Mouse (Mus musculus) embryonic fibroblast, embryonic 13.5 days (primary cell): Measurements from ENCODE around the gene Arhgap20.

Experiments used
- CTCF ChIP-seq: IDR thresholded peaks from 2 replicates; pipeline ENCODE4 v1.5.1; 2011; ENCODE audit warnings: mild to moderate bottlenecking, control low read depth, low read length, moderate library complexity, borderline replicate concordance; ENCODE audit not compliant: insufficient read depth
- POLR2A ChIP-seq: IDR thresholded peaks from 2 replicates; pipeline ENCODE4 v1.6.1; 2011; ENCODE audit warnings: low read depth, mild to moderate bottlenecking, control low read depth, low read length, moderate library complexity

DNA sequence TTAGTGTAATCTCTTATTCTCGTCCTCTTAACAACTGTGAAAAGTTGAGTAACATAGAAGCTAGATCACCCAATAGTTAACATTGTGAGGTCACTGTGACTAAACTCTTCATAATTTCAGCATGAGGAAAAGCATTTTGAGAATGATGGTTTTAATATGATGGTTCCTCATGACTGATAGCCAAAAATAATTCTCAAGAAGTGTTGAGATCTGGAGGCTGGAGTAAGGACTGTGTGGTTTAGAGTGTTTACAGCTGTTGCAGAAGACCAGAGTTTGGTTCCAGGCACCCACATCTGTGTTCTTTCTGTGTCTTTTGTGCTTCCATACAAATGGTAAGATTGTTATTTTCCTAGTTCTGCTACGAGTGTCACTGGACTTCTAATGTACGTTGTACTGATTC, 42.1 kb downstream of the Arhgap20 start:
- TF ChIP-seq CTCF (no peak), POLR2A (no peak)
